Mouse (Mus musculus): ENCODE results near the gene Naa30.

DNA sequence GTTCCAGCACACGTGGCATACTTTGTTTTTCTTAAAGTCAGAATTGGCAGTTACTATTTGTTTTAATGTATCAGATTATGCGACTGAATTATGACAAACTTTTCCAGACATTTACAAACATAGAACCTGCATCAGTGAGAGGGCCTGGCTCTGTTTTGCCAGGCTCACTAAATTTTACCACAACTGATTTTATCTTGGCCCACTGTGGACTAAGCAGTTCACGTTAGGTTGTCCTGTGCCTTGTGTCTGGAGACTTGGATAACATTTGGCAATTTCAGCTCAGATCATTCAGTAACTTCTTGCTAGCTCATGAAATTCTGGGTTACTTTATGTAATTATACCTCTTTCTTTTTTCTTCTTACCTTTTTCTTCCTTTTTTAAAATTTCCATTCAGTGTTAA, 7.7 kb downstream of the Naa30 start:
- TF ChIP-seq CTCF (conservative IDR thresholded peaks at IDR 0.05; ENCODE audit: low read length) (no peak), POU5F1 (IDR thresholded peaks at IDR 0.05; ENCODE audit: borderline replicate concordance, low read length) (no peak), NANOG (IDR thresholded peaks at IDR 0.05; ENCODE audit: borderline replicate concordance, low read length) (no peak)

Measured in E14TG2a.4 (cell line).